Mouse (Mus musculus) splenic B cell, adult 2 months (primary cell): Measurements from ENCODE around the gene Gins2.

Experiments used
- DNase-seq: peaks from one replicate; pipeline ENCODE4 v3.0.0-alpha.2; 2011; ENCODE audit warnings: low read depth, low spot score
- H3K27me3 ChIP-seq: 2 replicates; pipeline ENCODE4 v1.6.1; 2012; ENCODE audit warnings: mild to moderate bottlenecking, low read length, moderate library complexity, mixed read lengths; ENCODE audit not compliant: control insufficient read depth, poor library complexity, insufficient read depth, severe bottlenecking
- H3K36me3 ChIP-seq: 2 replicates; pipeline ENCODE4 v1.6.1; 2012; ENCODE audit warnings: mild to moderate bottlenecking, low read length, moderate library complexity, mixed read lengths; ENCODE audit not compliant: control insufficient read depth, poor library complexity, insufficient read depth, severe bottlenecking

Gene Gins2

DNA sequence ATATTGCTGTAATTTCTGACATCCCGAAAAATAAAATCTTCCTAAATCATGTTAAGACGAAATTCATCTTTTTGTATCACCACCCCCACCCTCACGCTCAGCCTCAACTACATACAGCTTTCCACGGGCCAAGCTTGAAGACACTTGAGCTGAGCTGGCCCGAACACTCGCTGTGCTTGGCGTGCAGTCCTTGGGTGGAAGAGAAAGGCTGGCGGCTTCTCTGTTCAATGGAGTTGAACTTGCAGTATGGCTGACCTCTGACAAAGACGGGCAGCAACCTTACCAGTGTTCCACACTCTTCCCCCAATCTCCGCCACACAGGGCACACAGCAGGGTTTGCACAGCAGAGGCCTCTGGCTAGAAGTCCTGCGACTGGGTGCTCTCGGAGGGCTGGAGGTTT, 7.8 kb downstream of the Gins2 start:
- DNase-seq, result no peak
- H3K36me3 ChIP-seq, result peaks cover 24% of the 10 kb centered on the region
- H3K27me3 ChIP-seq, result no peaks in the 10 kb centered on the region

DNA sequence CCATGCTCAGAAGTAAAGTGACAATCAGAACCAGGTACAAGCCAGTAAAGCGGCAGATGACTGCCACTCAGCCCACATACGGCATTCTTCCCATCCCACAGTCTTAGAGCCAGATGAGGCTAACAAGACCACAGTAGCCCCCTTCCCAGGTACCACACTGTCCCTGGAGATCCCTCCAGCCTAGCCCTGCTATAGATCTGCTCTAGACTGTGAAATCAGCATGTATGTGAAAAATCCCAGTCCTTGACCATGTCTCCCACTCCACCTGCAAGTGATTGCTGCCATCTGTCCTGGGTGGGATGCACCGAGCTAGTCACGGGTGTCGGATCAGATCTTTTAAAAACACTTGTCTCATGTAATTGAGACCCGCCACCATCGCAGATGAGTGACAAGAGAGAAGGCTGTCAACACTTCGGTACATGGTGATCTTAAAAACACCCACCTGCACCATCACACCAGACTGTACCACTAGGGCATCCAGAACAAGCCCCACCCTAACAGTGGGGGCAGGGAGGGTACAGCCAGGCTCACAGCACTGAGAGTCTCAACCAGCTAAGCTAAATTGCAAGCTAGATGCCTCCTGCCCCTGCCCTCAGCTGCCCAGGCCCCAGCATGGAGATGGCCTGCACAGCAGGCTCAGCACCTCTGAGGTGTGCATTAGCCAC, 8.6 kb downstream of the Gins2 start:
- DNase-seq, result no peak
- no peaks in the 10 kb centered on the region for H3K27me3 ChIP-seq
- peaks cover 32% of the 10 kb centered on the region for H3K36me3 ChIP-seq

DNA sequence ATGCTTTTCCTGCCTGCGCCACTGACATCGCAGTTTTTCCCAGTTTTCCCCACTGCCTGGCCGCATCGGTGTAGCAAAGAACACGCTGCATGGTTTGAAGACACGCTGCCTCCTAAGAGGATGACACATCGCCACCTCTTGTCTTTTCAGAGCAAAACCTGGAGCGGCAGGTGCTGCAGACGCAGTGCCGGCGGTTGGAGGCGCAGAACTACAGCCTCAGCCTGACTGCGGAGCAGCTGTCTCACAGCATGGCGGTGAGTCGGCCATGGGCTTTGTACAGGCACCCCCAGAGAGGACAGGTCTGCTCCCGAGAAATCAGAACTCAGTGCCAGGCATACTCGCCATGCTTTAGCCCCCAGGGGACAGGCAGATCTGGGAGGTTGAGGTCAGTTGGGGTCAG, 11.3 kb downstream of the Gins2 start:
- H3K36me3 ChIP-seq, result peaks cover 49% of the 10 kb centered on the region
- no peaks in the 10 kb centered on the region for H3K27me3 ChIP-seq
- no peak for DNase-seq

DNA sequence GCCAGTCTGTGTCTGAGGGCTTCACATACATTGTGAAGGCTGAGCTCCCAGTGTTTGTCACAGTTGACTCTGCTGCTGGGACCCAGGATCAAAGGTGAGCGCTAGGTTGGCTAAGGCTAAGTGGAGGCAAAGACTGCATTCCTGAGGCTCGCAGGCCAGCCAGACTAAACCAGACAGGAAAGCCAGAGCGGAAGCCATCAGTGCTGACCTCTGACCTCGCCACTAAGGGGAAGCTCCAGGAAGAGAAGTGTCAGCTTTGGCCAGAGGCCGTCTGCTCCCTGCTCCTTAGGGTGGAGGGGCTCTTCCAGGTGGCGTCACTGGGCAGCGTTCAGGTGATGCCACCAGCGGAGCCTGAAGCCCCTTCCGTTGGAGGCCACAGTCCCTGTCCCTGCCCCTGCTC, 13.3 kb downstream of the Gins2 start:
- H3K27me3 ChIP-seq, result no peaks in the 10 kb centered on the region
- no peak for DNase-seq
- H3K36me3 ChIP-seq, result peaks cover 53% of the 10 kb centered on the region

DNA sequence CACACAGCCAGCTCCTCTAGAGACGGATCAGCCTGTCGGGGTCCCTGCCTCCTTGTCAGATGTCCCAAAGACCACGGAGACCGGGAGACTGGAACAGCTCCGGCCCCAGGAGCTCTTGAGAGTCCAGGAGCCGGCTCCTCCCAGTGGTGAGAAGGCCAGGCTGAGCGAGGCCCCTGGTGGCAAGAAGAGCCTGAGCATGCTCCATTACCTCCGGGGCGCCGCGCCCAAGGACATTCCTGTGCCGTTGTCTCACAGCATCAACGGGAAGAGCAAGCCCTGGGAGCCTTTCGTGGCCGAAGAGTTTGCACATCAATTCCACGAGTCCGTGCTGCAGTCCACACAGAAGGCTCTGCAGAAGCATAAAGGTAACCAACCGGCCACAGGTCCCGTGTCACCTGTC, 14.2 kb downstream of the Gins2 start:
- peaks cover 53% of the 10 kb centered on the region for H3K36me3 ChIP-seq
- no peaks in the 10 kb centered on the region for H3K27me3 ChIP-seq
- no peak for DNase-seq

DNA sequence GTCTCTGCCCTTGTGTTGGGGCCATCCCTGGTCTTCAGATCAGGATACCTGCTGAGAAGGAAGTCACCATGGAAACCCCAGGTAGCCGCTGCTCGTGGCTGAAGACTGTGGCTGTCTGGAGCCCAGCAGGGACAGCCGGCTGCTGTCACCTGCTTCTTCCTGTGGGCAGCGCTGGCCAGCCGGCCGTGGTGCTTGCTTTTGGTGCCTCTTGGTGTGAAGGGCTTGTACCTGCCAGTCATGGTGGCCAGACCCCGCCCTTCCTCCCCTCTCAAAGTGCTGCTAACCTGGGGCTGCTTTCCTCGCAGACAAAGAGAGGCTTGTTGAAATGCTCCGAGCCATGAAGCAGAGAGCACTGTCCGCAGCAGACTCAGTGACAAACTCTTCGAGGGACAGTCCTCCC, 15.2 kb downstream of the Gins2 start:
- no peak for DNase-seq
- Histone ChIP-seq H3K27me3 (no peaks in the 10 kb centered on the region), H3K36me3 (peaks cover 49% of the 10 kb centered on the region)

DNA sequence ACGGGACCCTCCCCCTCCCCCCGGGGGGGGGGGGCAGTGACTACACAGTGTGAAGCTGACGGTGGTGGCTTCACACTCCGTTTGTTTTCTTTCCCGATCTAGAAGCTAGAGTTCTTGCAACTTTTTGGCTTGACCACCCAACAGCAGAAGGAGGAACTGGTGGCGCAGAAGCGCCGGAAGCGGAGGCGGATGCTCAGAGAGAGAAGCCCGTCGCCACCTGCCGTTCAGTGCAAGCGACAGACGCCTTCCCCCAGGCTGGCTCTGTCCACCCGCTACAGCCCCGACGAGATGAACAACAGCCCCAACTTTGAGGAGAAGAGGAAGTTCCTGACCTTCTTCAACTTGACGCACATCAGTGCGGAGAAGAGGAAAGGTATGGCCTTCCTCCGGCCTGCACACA, 16.6 kb downstream of the Gins2 start:
- DNase-seq, result peak; percentile 87
- H3K27me3 ChIP-seq, result no peaks in the 10 kb centered on the region
- H3K36me3 ChIP-seq, result peaks cover 47% of the 10 kb centered on the region

DNA sequence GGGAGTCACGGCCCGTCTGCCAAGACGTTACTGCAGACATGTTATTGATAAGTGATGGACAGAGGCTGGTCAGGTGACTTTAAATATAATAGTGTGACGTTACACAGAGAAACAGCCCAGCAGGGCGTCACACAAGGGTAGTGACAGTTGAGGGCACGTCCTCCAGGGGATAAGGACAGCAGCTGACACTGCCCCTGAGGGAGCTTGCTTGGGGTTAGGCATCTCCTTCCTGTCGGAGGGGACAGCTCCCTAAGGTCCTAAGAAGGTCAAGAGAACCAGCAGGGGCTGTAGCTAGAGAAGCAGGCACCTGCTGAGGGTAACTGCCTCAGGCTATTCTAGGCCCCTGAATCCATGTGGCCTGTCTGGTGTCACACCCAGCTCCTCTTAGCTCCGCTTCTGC, 17.5 kb downstream of the Gins2 start:
- Histone ChIP-seq H3K36me3 (peaks cover 45% of the 10 kb centered on the region), H3K27me3 (no peaks in the 10 kb centered on the region)
- peak; percentile 59 for DNase-seq

DNA sequence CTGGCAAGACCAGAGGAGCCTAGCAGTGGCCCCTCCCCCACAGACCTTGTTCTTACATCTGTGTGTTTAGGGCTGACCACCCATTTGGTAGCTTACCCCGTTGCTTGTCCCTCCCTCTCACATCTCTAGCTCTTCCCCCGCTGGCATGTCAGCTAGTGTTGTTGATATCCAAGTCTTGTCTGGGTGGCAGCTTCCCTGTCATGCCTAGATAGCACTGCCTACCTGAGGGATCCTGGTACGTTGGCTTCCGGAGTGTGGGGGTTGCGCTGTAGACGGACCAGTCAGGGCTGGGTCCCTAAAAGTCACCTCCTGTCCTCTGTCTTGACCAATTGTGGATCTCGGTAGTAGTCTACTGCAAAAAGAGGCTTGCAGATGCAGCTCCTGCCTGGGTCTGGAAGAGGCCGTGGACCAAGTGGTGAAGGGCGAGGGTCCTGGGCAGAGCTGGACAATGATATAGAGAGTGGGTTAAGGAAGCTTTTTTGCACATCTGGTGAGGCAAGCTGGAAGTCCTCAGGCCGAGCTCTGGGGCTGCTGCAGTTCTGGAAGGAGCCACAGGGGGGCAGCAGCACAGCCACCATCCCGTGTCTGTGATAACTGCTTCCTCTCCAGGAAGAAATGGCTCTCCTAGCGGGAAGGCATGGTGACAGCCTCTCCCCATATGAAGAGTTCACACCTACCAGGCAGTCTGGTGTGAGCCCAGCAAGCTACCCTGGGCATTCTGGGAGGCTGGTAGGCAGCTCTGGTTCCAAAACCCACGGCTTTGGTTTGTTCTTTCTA, 19.0 kb downstream of the Gins2 start:
- Histone ChIP-seq H3K27me3 (no peaks in the 10 kb centered on the region), H3K36me3 (peaks cover 35% of the 10 kb centered on the region)
- DNase-seq, result peak; percentile 78

DNA sequence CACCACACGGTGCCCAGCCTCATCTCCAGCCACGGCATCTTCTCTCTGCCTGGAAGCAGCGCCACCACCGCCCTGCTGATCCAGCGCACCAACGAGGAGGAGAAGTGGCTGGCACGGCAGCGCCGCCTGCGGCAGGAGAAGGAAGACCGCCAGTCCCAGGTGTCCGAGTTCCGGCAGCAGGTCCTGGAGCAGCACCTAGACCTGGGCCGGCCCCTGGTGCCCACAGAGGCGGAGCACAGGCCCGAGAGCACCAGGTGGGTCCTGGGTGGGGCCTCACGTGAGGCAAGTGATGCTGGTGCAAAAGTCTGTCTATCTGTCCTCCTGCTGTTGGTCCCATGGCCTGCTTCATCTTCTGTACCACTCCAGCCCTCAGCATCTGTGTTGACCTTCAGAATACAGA, 20.0 kb downstream of the Gins2 start:
- no peaks in the 10 kb centered on the region for H3K27me3 ChIP-seq
- no peak for DNase-seq
- H3K36me3 ChIP-seq, result peaks cover 26% of the 10 kb centered on the region

DNA sequence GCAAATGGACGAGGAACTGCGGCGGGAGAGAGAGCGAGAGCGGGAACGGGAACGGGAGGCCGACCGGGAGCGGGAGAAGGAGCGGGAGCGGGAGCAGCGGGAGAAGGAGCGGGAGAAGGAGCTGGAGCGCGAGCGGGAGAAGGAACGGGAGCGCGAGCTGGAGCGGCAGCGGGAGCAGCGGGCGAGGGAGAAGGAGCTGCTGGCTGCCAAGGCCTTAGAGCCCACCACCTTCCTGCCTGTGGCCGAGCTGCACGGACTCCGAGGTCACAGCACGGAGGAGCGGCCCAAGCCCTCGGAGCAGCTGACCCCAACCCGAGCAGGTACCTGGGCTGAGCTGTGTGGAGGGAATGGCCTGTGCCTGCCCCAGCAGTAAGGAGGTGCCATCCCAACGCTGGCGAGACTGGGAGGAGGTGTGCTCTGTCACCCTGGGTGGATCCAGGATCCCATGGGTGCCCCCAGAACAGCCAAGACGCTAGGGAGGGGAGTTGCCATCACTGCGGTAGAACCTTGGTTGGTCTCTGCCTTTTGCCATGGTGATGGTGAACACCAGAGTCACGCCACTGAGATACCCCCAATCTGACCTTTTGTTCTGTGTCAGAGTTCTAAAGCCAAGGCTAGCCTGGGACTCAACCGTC, 20.8 kb downstream of the Gins2 start:
- no peak for DNase-seq
- Histone ChIP-seq H3K27me3 (no peaks in the 10 kb centered on the region), H3K36me3 (peaks cover 20% of the 10 kb centered on the region)

DNA sequence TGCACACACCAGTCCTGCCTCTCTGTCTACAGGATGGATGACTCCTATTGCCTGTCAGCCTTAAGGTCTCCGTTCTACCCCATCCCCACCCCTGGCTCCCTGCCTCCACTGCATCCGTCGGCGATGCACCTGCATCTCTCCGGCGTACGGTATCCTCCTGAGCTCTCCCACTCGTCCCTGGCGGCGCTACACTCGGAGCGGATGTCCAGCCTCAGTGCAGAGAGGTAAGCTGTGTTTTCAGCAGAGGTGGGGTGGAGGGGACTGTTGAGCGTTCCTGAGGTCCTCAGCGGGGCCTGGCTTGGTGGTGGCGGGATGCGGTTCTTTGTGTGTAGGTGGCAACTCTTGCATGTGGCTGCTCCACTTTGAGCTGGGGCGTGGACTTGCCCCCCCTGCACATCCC, 21.4 kb downstream of the Gins2 start:
- peaks cover 20% of the 10 kb centered on the region for H3K36me3 ChIP-seq
- H3K27me3 ChIP-seq, result no peaks in the 10 kb centered on the region
- DNase-seq, result no peak

DNA sequence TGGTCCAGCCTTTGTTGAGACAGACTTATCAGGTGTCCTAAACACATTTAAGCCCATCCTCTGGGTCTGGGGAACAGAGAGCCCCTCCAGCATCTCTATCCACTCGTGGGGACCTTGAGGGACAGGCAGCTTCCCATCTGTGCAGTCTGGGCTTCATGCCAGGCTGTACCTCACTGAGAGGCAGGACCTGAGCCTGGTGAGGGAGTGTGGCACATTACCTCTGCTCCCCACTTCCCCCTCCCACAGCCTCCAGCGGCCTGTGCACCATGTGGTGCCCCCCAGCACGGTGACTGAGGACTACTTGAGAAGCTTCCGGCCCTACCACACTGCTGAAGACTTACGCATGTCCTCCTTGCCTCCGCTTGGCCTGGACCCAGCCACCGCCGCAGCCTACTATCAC, 22.4 kb downstream of the Gins2 start:
- Histone ChIP-seq H3K36me3 (peaks cover 20% of the 10 kb centered on the region), H3K27me3 (no peaks in the 10 kb centered on the region)
- no peak for DNase-seq

DNA sequence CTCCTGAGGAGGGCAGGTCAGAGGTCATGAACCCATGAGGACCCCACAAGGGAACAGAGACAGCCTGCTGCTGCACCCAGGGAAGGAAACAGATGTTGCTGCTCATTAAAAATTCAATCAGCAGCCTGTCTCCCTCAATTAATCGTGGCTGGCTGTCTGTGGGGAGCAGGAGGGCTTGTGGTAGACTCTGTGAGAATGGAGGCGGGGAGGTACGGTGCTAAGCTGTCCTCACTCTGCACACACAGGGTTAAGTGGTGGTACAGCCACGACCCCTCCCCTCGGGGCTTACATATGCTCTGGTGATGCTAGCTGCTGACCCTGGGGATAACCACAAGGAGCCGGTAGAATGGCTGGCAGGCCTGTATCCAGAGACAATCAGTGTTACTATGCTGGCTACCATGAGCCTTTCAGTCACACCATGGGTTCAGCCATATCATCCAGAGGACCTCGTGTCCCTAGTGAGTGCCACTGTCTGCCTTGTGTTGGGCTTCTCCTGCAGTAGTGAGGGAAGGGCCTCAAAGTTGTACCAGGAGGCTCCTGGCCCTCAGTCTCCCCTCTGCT, 23.9 kb downstream of the Gins2 start:
- Histone ChIP-seq H3K36me3 (peaks cover 19% of the 10 kb centered on the region), H3K27me3 (no peaks in the 10 kb centered on the region)
- DNase-seq, result no peak
